Mouse (Mus musculus): ENCODE results near the gene Ptcd1.

GRCm38 (mm10) chr5:145212216-145212615, 45.3 kb upstream of the Ptcd1 start:
- TF ChIP-seq CTCF (IDR thresholded peaks at IDR 0.05) (no peak), EP300 (IDR thresholded peaks at IDR 0.05) (no peak)

All from lung, postnatal 0 days (tissue).